Mouse (Mus musculus): ENCODE measurements at regions not wholly inside any gene's neighbourhood (a gene's known extent, or its start where the extent isn't known, plus 50 kb on each side); places are given as distances from the start of the nearest gene placed in this dataset.
A peak's percentile ranks its signal among the peaks of the same experiment; 100 is the strongest.

- ATAC-seq (ENCODE audit: low FRiP score): no peak
- H3K4me1 ChIP-seq: no peaks in the 10 kb centered on the region
- no peaks in the 10 kb centered on the region for H3K36me3 ChIP-seq (replicated peaks)
- no peak overlapping the region for H3K4me3 ChIP-seq (replicated peaks)
- WGBS: 77% methylated on average over 1 of the region's 1 CpGs
- H3K9me3 ChIP-seq: no peaks in the 10 kb centered on the region
- no peaks in the 10 kb centered on the region for H3K27me3 ChIP-seq
- no peak overlapping the region for H3K9ac ChIP-seq
- no peak overlapping the region for H3K4me2 ChIP-seq
- H3K27ac ChIP-seq: no peak overlapping the region
Measured at GRCm38 (mm10) chr2:82828222-82828621, 115.2 kb upstream of the Fsip2 start.

GRCm38 (mm10) chr2:82839852-82840251, 103.6 kb upstream of the Fsip2 start:
- Histone ChIP-seq H3K36me3 (replicated peaks) (no peaks in the 10 kb centered on the region), H3K4me3 (replicated peaks) (no peak overlapping the region), H3K9ac (no peak overlapping the region), H3K4me1 (no peaks in the 10 kb centered on the region), H3K27me3 (no peaks in the 10 kb centered on the region), H3K27ac (no peak overlapping the region), H3K9me3 (no peaks in the 10 kb centered on the region), H3K4me2 (no peak overlapping the region)
- no peak for ATAC-seq (ENCODE audit: low FRiP score)
- 91% methylated on average over 2 of the region's 2 CpGs for WGBS

GRCm38 (mm10) chr2:82847271-82847670, 96.2 kb upstream of the Fsip2 start:
- no peaks in the 10 kb centered on the region for H3K36me3 ChIP-seq (replicated peaks)
- H3K9ac ChIP-seq: no peak overlapping the region
- H3K27ac ChIP-seq: no peak overlapping the region
- no peaks in the 10 kb centered on the region for H3K27me3 ChIP-seq
- H3K4me1 ChIP-seq: peaks cover 11% of the 10 kb centered on the region
- peak; percentile 61; the same call in 1 of the 2 replicates for ATAC-seq (ENCODE audit: low FRiP score)
- 20% methylated on average over 3 of the region's 3 CpGs for WGBS
- H3K4me3 ChIP-seq (replicated peaks): no peak overlapping the region
- no peaks in the 10 kb centered on the region for H3K9me3 ChIP-seq
- no peak overlapping the region for H3K4me2 ChIP-seq

- H3K4me3 ChIP-seq (replicated peaks): no peak overlapping the region
- peak; percentile 55; the same call in 1 of the 2 replicates for ATAC-seq (ENCODE audit: low FRiP score)
- H3K27ac ChIP-seq: no peak overlapping the region
- peaks cover 11% of the 10 kb centered on the region for H3K4me1 ChIP-seq
- H3K4me2 ChIP-seq: no peak overlapping the region
- 47% methylated on average over 6 of the region's 6 CpGs for WGBS
- H3K27me3 ChIP-seq: no peaks in the 10 kb centered on the region
- no peaks in the 10 kb centered on the region for H3K9me3 ChIP-seq
- no peaks in the 10 kb centered on the region for H3K36me3 ChIP-seq (replicated peaks)
- H3K9ac ChIP-seq: no peak overlapping the region
Measured at GRCm38 (mm10) chr2:82847692-82848091, 95.7 kb upstream of the Fsip2 start.
